Mouse (Mus musculus) E14TG2a.4 (cell line): Measurements from ENCODE around the gene Rpgr.

Experiments used
- H3K27me3 ChIP-seq: 2 replicates; pipeline ENCODE4 v1.6.1; 2014; ENCODE audit warnings: low read length, control low read depth; ENCODE audit not compliant: insufficient read depth
- H3K36me3 ChIP-seq: 2 replicates; pipeline ENCODE4 v1.6.1; 2014; ENCODE audit warnings: low read length, control low read depth; ENCODE audit not compliant: insufficient read depth
- H3K4me1 ChIP-seq: replicated peaks from 2 replicates; pipeline ENCODE4 v1.6.1; 2014; ENCODE audit warnings: low read depth, low read length, control low read depth
- H3K4me3 ChIP-seq: replicated peaks from 2 replicates; pipeline ENCODE4 v1.5.1; 2014; ENCODE audit warnings: mild to moderate bottlenecking, low read length
- H3K9me3 ChIP-seq: 2 replicates; pipeline ENCODE4 v1.6.1; 2014; ENCODE audit warnings: low read length, control low read depth
- CTCF ChIP-seq: conservative IDR thresholded peaks from 2 replicates; pipeline ENCODE4 v1.5.1; 2014; ENCODE audit warnings: low read length
- NANOG ChIP-seq: IDR thresholded peaks from 2 replicates; pipeline ENCODE4 v1.6.1; 2014; ENCODE audit warnings: borderline replicate concordance, low read length, mixed read lengths
- POU5F1 ChIP-seq: IDR thresholded peaks from 2 replicates; pipeline ENCODE4 v1.6.1; 2014; ENCODE audit warnings: low read length, borderline replicate concordance

Gene Rpgr

DNA sequence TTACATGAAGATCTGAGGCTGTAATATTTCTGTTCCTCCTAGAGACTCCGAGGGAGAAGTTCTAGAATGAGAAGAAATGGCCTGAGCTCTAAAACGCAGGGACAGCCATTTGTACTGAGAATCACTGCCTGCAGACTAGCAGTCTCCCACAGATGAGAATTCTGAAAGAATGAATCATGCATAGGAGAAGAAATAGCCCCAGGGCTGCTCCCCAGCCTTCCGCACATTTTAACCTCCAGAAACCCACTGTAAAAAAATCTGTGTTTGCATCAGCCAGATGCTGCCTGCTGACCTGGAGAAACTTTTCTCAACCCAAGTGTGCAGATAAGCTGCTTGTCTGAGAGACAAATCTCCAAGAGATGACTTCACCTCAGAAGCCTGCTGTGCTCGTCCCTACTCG lies 111.2 kb downstream of the Rpgr start:
- no peaks in the 10 kb centered on the region for H3K9me3 ChIP-seq
- no peak overlapping the region for H3K4me3 ChIP-seq
- H3K36me3 ChIP-seq: no peaks in the 10 kb centered on the region
- no peaks in the 10 kb centered on the region for H3K27me3 ChIP-seq
- TF ChIP-seq NANOG: no peak
- no peak for TF ChIP-seq CTCF
- no peak for TF ChIP-seq POU5F1
- no peaks in the 10 kb centered on the region for H3K4me1 ChIP-seq

DNA sequence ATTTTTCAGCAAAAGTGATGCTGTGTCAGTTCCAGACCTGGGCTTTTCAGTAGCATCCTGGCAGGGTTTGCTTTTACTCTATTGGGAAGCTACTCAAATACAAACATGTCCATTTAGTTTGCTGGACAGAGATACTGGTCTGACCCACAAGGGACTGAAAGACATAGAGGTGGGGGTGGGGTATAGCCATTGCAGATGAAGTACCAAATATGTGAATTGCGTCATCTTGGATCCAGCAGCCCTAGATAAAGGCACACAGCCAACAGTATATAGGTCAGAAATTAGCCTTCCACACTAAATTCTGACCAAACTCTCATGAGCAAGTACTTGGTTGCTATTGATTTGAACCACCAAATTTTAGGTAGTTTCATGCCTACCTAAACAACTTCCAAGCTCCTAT lies 114.0 kb downstream of the Rpgr start:
- H3K9me3 ChIP-seq: no peaks in the 10 kb centered on the region
- H3K27me3 ChIP-seq: no peaks in the 10 kb centered on the region
- no peak overlapping the region for H3K4me3 ChIP-seq
- H3K36me3 ChIP-seq: no peaks in the 10 kb centered on the region
- TF ChIP-seq CTCF (no peak), POU5F1 (no peak), NANOG (no peak)
- no peaks in the 10 kb centered on the region for H3K4me1 ChIP-seq

DNA sequence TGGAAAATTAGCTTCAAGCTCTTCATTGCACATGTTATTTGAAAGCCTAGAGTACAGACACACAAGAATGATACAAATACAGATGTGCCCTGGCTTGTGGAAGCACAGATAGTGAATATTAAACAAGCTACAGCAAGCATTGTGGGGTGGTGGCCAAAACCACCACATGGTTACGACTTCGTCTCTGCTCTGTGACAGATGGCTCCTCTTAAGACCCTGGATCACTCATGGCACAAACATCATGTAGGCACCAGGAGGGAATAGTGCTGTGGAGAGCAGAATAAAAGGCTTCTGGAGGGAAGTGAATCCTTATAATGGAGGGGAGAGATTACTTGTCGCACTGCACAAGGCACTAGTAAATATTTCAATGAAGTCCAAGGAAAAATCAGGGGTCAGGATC lies 120.9 kb downstream of the Rpgr start:
- Histone ChIP-seq H3K27me3 (no peaks in the 10 kb centered on the region), H3K9me3 (no peaks in the 10 kb centered on the region), H3K4me1 (no peaks in the 10 kb centered on the region), H3K4me3 (no peak overlapping the region), H3K36me3 (no peaks in the 10 kb centered on the region)
- TF ChIP-seq NANOG (no peak), CTCF (no peak), POU5F1 (no peak)

DNA sequence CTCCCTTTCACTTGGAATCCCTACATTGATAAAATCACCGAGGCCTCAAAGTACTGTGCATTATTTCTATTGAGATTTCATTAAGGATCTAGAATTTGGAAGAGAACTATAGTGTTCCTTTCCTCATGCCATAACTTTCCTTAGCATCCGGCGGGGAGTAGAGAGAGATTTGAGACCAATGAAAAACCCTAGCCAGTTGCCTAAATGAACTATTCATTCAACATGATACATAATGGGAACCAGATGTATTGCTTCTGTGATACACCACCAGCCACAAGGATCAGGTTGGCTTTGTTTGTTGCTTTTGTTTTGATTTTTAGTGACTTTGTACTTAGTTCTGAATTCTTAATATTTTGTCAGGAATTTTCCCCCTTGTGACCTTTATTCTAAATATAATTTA lies 136.3 kb downstream of the Rpgr start:
- TF ChIP-seq POU5F1 (no peak), CTCF (no peak), NANOG (no peak)
- H3K4me1 ChIP-seq: no peaks in the 10 kb centered on the region
- no peaks in the 10 kb centered on the region for H3K36me3 ChIP-seq
- no peak overlapping the region for H3K4me3 ChIP-seq
- H3K27me3 ChIP-seq: no peaks in the 10 kb centered on the region
- no peaks in the 10 kb centered on the region for H3K9me3 ChIP-seq

DNA sequence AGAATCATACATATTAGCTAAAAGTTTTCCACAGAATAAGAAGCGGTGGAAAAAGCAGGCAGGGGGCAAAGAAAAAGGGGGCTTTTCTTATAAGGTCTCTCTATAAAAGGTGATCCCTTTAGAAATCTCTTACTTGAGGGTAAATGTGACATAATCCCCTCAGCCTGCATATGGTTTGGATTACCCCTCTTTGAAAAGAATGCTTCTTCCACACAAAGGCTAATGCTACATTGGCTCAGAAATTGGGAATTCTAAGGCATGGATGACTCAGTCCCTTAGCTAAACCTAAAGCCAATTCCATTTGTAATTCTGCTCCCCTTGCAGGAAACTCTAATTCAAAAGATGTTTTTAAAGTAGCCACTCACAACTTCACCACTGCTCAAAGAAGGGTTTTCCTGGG lies 136.7 kb downstream of the Rpgr start:
- TF ChIP-seq NANOG (no peak), POU5F1 (no peak), CTCF (no peak)

DNA sequence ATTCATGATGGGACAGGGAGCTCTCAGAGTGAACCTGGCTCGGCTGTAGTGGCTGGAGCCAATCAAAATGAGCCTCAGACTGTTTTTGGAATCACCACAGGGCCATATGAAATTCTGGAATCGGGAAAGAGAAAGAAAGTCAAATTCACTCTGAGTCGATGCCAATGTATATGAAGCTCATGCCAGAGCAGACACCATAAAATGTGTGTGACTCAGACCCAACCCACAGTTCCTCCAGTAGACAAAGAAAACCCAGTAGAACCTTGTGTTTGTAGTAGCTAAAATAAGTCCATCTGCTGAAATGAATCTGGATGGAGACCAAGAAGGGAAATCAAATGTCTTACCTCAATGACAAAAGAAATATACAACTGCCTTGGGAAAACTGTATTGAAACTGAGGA lies 142.8 kb downstream of the Rpgr start:
- no peaks in the 10 kb centered on the region for H3K36me3 ChIP-seq
- no peak overlapping the region for H3K4me3 ChIP-seq
- no peak for TF ChIP-seq NANOG
- no peaks in the 10 kb centered on the region for H3K9me3 ChIP-seq
- no peaks in the 10 kb centered on the region for H3K4me1 ChIP-seq
- H3K27me3 ChIP-seq: no peaks in the 10 kb centered on the region

More for the DNA sequence above, 136.7 kb downstream of the Rpgr start:
- Histone ChIP-seq H3K4me1 (no peaks in the 10 kb centered on the region), H3K4me3 (no peak overlapping the region), H3K27me3 (no peaks in the 10 kb centered on the region), H3K9me3 (no peaks in the 10 kb centered on the region), H3K36me3 (no peaks in the 10 kb centered on the region)

DNA sequence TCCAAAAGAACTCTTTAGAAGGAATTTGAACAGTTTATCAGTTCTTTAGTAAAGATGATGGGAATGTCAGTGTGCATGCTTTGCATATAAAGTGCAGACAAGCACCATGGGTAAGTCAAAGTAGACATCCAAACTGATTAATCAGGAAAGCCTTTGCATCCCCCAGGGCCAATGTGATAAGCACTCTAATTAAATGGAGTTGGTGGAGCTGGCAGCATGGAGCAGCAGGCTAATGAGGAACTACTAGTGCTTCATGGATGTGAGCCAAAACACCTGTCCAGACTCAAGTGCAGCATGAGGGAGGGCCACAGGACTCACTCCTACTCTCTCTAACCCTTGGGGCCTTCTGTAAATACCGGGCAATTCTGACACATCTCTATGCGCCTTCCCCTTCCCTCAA lies 145.2 kb downstream of the Rpgr start:
- Histone ChIP-seq H3K9me3 (no peaks in the 10 kb centered on the region), H3K4me1 (no peaks in the 10 kb centered on the region), H3K27me3 (no peaks in the 10 kb centered on the region), H3K36me3 (no peaks in the 10 kb centered on the region), H3K4me3 (no peak overlapping the region)
- TF ChIP-seq POU5F1 (no peak), NANOG (no peak), CTCF (no peak)

DNA sequence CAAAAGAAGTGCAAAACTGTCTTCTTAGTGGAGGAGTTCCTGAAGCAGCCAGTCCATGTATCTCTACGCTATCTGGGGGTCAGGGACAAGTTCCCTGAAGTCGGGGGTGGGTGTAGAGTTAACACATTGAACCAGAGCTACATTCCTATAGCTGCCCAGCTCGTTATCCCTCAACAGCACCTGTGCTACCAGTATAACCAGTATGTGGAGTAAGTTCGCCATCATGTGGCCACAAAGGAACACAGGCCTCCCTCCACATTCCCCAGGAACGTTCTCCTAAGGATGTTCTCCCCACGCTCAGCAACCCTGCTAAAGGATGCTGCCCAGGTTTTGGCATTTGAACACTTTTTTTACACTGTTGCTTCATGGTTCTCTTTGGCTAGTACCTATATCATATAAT lies 146.0 kb downstream of the Rpgr start:
- no peak overlapping the region for H3K4me3 ChIP-seq
- H3K27me3 ChIP-seq: no peaks in the 10 kb centered on the region
- no peaks in the 10 kb centered on the region for H3K4me1 ChIP-seq
- no peak for TF ChIP-seq NANOG
- no peak for TF ChIP-seq CTCF
- no peak for TF ChIP-seq POU5F1
- H3K9me3 ChIP-seq: no peaks in the 10 kb centered on the region
- no peaks in the 10 kb centered on the region for H3K36me3 ChIP-seq

DNA sequence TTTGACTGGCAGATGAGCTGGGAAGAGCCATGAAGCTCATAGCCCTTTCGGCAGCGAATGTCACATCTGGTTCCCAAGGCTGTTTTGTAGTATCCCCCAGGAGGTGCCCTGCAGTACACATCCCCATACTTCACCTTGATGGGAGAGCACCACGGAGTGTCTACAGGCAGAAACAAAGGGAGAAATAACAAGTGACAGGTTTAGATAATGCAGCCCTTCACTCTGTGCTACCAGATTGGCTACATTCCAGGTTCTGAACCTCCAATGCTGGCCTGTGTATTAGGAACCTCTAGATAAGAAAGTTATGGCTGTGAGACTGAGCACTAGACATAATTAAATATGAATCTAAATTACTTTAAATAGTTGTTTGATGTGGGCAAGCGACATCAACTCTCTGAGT lies 147.3 kb downstream of the Rpgr start:
- Histone ChIP-seq H3K4me1 (no peaks in the 10 kb centered on the region), H3K4me3 (no peak overlapping the region), H3K36me3 (no peaks in the 10 kb centered on the region), H3K27me3 (no peaks in the 10 kb centered on the region), H3K9me3 (no peaks in the 10 kb centered on the region)
- TF ChIP-seq CTCF (no peak), NANOG (no peak), POU5F1 (no peak)

DNA sequence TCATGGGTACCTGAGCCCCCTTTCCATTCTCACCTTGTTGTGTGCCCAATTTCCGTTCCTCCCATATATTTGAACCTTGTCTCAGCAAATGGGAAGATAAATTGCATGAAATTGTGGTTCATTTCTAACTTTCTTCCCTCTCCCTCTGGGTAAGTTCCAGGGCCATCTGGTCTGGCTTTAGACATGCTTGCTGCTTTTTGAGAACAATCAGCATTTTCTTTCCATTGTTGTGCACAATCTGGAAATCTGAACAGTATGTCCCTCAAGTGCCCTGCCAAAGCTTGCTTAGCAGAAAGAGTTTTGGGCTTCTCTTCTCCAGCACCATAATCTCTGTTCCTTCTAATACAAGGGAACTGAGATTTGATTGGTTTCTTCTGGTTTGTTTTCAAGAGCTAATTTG lies 152.9 kb downstream of the Rpgr start:
- Histone ChIP-seq H3K9me3 (no peaks in the 10 kb centered on the region), H3K36me3 (no peaks in the 10 kb centered on the region), H3K4me1 (no peaks in the 10 kb centered on the region), H3K27me3 (no peaks in the 10 kb centered on the region), H3K4me3 (no peak overlapping the region)
- no peak for TF ChIP-seq POU5F1
- TF ChIP-seq CTCF: no peak
- TF ChIP-seq NANOG: no peak
